Mouse (Mus musculus): Measurements from ENCODE around the gene Phf3. TPM values are rescaled to one million over a fixed set of nuclear protein-coding genes. Genes with fewer than 3 reads are reported as not detected.
"Not testable (repeated sequence)": the region's sequence is repeated elsewhere in the genome, so short reads cannot be mapped to it uniquely, and the experiment has no call there.

Gene Phf3
- polyA plus RNA-seq, 1 experiment from 2014 or later, result 73.9 TPM

DNA sequence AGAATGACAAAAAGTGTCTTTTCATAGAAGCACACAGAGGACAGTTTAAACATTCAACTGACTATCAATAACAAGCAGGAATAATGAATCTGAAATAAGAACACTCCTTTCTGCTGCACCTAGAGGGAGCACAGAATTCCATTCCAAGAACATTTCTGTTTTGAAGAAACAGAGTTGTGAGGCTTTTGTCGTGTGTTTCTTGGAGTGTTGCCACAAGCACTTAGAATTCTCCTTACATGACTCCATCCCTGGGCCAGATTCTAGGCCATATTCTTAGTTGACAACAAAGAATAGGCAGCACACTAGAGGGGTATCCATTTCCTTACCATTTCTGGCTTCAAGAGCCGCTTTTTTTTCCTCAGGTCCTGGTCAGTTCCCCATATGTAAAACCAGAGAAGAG is 97.5 kb downstream of the Phf3 start:
- ChIA-PET POLR2A (no interaction called here), CTCF (interaction anchor here (2.9 kb wide), 1 partner anchor 378 kb away, joined by 19 read pairs; no protein-coding TSS in a partner anchor)
- in situ Hi-C loops (cut with MboI; ENCODE audit: low pct_unique_long_range_greater_than_20kb), result no loop called here
- ATAC-seq, result no peak
- no peak for TF ChIP-seq CTCF (IDR thresholded peaks at IDR 0.05)
- no peak for DNase-seq (ENCODE audit: low read depth, low spot score)
- H3K27me3 ChIP-seq, result no peaks in the 10 kb centered on the region

- DNase-seq (ENCODE audit: low read depth, low spot score) (no peak), ATAC-seq (no peak)
- in situ Hi-C loops (cut with MboI; ENCODE audit: low pct_unique_long_range_greater_than_20kb), result no loop called here
- TF ChIP-seq CTCF (IDR thresholded peaks at IDR 0.05), result no peak
- POLR2A ChIA-PET, result no interaction called here
- no peaks in the 10 kb centered on the region for H3K27me3 ChIP-seq
- CTCF ChIA-PET, result interaction anchor here (1.3 kb wide), 1 partner anchor 381 kb away, joined by 3 read pairs; no protein-coding TSS in a partner anchor
These were observed 100.1 kb downstream of the Phf3 start for GRCm38 (mm10) chr1:30773662-30774061.

DNA sequence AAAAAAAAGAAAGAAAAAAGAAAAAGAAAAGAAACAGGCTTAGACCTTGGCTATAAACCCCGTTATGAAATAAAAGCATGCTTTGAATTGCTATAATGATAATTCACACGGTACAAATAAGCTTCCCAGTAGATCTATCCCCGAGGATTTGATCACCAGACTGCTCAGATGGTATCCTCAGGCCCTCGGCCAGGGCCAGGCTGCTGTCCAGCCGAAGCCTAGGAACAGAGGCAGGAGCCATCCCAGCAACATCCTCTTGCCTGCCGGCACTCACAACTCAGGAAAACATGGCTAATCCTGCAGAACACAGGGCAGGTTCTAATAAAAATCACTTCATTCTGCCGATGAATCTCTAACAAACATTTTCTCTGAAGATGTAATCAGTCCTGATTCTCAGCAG is 100.9 kb downstream of the Phf3 start:
- ChIA-PET CTCF (interaction anchor here (1.3 kb wide), 1 partner anchor 382 kb away, joined by 3 read pairs; no protein-coding TSS in a partner anchor), POLR2A (interaction anchor here (0.7 kb wide), 1 partner anchor 392 kb away, joined by 6 read pairs; no protein-coding TSS in a partner anchor)
- TF ChIP-seq CTCF (IDR thresholded peaks at IDR 0.05), result no peak
- H3K27me3 ChIP-seq, result no peaks in the 10 kb centered on the region
- in situ Hi-C loops (cut with MboI; ENCODE audit: low pct_unique_long_range_greater_than_20kb), result no loop called here
- no peak for ATAC-seq
- no peak for DNase-seq (ENCODE audit: low read depth, low spot score)

- no peak for TF ChIP-seq CTCF (IDR thresholded peaks at IDR 0.05)
- ATAC-seq, result no peak
- ChIA-PET CTCF (no interaction called here), POLR2A (no interaction called here)
- no peaks in the 10 kb centered on the region for H3K27me3 ChIP-seq
- in situ Hi-C loops (cut with MboI; ENCODE audit: low pct_unique_long_range_greater_than_20kb), result no loop called here
- no peak for DNase-seq (ENCODE audit: low read depth, low spot score)
These were observed 101.9 kb downstream of the Phf3 start for GRCm38 (mm10) chr1:30771772-30772171.

DNA sequence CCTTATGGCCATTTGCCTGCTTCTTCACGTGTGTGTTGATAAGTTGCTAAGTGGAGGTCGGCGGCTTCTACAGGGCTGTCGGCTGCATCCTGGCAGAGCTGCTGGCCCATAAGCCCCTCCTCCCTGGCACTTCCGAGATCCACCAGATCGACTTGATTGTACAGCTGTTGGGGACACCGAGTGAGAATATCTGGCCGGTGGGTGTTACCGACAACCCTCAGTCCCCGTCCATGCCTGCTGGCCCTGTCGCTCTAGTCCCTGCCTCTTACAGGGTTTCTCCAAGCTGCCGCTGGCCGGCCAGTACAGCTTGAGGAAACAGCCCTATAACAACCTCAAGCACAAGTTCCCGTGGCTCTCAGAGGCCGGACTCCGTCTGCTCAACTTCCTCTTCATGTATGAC is 103.1 kb downstream of the Phf3 start:
- DNase-seq (ENCODE audit: low read depth, low spot score); CTCF ChIA-PET; ATAC-seq; H3K27me3 ChIP-seq; in situ Hi-C loops (cut with MboI; ENCODE audit: low pct_unique_long_range_greater_than_20kb); POLR2A ChIA-PET: not testable (repeated sequence)

DNA sequence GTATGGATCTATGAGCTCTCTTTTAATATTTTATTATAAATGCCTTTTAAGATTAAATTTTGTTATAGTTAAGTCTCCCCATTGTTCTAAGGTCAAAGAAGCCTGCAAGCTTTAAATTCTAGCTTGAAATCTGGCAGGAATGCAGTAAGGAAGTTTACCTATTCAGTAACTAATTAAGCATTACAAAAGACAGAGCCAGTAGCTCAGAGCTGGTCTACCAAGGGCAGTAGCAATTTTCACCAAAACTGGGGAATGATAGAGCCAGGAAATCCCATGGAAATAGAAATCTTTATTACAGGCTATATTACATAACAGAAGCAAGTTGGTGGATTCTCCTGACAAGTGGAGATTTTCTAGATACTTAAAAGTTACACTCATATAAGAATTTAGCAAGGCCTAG is 116.9 kb downstream of the Phf3 start:
- POLR2A ChIA-PET, result no interaction called here
- no peak for TF ChIP-seq CTCF (IDR thresholded peaks at IDR 0.05)

GRCm38 (mm10) chr1:30755453-30756224 is 118.1 kb downstream of the Phf3 start:
- in situ Hi-C loops (cut with MboI; ENCODE audit: low pct_unique_long_range_greater_than_20kb), result no loop called here
- ChIA-PET CTCF (interaction anchor here (0.8 kb wide), 1 partner anchor 176 kb away, joined by 3 read pairs; no protein-coding TSS in a partner anchor), POLR2A (no interaction called here)
- peaks cover 5% of the 10 kb centered on the region for H3K27me3 ChIP-seq
- ATAC-seq (no peak), DNase-seq (ENCODE audit: low read depth, low spot score) (no peak)
- TF ChIP-seq CTCF (IDR thresholded peaks at IDR 0.05), result no peak

More for the DNA sequence above, 116.9 kb downstream of the Phf3 start:
- in situ Hi-C loops (cut with MboI; ENCODE audit: low pct_unique_long_range_greater_than_20kb), result no loop called here
- peaks cover 5% of the 10 kb centered on the region for H3K27me3 ChIP-seq
- CTCF ChIA-PET, result interaction anchor here (0.7 to 0.9 kb wide), 2 partner anchors 15 to 406 kb away, joined by 3 read pairs; no protein-coding TSS in a partner anchor
- ATAC-seq (no peak), DNase-seq (ENCODE audit: low read depth, low spot score) (no peak)

Other genes with a start within 250 kb of the Phf3 start
- not detected for gene AC153137.1, start 104.0 kb upstream of the Phf3 start, polyA plus RNA-seq (2021)

Measured in Patski (cell line).